Mouse (Mus musculus): Measurements from ENCODE around the gene Col24a1. TPM values are rescaled to one million over a fixed set of nuclear protein-coding genes. Genes with fewer than 3 reads are reported as not detected.

The Col24a1 gene
- total and polyA plus RNA-seq, 2 experiments from 2014 or later: 0.57 to 0.75 TPM

GRCm38 (mm10) chr3:145293623-145294307, 1.5 kb downstream of the Col24a1 start:
- Histone ChIP-seq H3K36me3 (replicated peaks; ENCODE audit: control insufficient read depth, insufficient read depth, low read length) (no peaks in the 10 kb centered on the region), H3K4me2 (ENCODE audit: low read depth, low read length) (peak overlapping the region; percentile 78), H3K9me3 (replicated peaks; ENCODE audit: control insufficient read depth, low read length) (no peaks in the 10 kb centered on the region), H3K4me1 (ENCODE audit: control insufficient read depth, insufficient read depth) (peaks cover 14% of the 10 kb centered on the region; the same call in 1 of the 2 replicates), H3K27ac (ENCODE audit: low read depth) (no peak overlapping the region), H3K9ac (replicated peaks; ENCODE audit: low read depth, low read length) (peak overlapping the region; percentile 31), H3K4me3 (ENCODE audit: low read depth, low read length) (peak overlapping the region; percentile 45), H3K27me3 (ENCODE audit: control insufficient read depth, insufficient read depth, low read length) (peaks cover 21% of the 10 kb centered on the region; the same call in 1 of the 2 replicates)
- no peak for TF ChIP-seq CTCF (IDR thresholded peaks at IDR 0.05; ENCODE audit: low read depth)
- ATAC-seq (ENCODE audit: insufficient read depth, low read depth): no peak
- no peak for DNase-seq (ENCODE audit: low spot score)
- 35% methylated on average over 12 of the region's 12 CpGs for WGBS

- H3K9ac ChIP-seq (replicated peaks; ENCODE audit: low read depth, low read length): no peak overlapping the region
- H3K4me3 ChIP-seq (ENCODE audit: low read depth, low read length): no peak overlapping the region
- DNase-seq (ENCODE audit: low spot score) (no peak), ATAC-seq (ENCODE audit: insufficient read depth, low read depth) (no peak)
- no peaks in the 10 kb centered on the region for H3K36me3 ChIP-seq (replicated peaks; ENCODE audit: control insufficient read depth, insufficient read depth, low read length)
- TF ChIP-seq EP300 (IDR thresholded peaks at IDR 0.05; ENCODE audit: low read depth) (no peak), CTCF (IDR thresholded peaks at IDR 0.05; ENCODE audit: low read depth) (no peak)
- no peaks in the 10 kb centered on the region for H3K27me3 ChIP-seq (ENCODE audit: control insufficient read depth, insufficient read depth, low read length)
- H3K9me3 ChIP-seq (replicated peaks; ENCODE audit: control insufficient read depth, low read length): no peaks in the 10 kb centered on the region
- WGBS: 85% methylated on average over 5 of the region's 5 CpGs
- H3K27ac ChIP-seq (ENCODE audit: low read depth): no peak overlapping the region
- H3K4me2 ChIP-seq (ENCODE audit: low read depth, low read length): no peak overlapping the region
- H3K4me1 ChIP-seq (ENCODE audit: control insufficient read depth, insufficient read depth): no peaks in the 10 kb centered on the region
Measured at GRCm38 (mm10) chr3:145299980-145300591, 7.8 kb downstream of the Col24a1 start.

GRCm38 (mm10) chr3:145305311-145305710, 13.0 kb downstream of the Col24a1 start:
- Histone ChIP-seq H3K27ac (ENCODE audit: low read depth) (no peak overlapping the region), H3K9ac (replicated peaks; ENCODE audit: low read depth, low read length) (no peak overlapping the region), H3K4me3 (ENCODE audit: low read depth, low read length) (no peak overlapping the region), H3K9me3 (replicated peaks; ENCODE audit: control insufficient read depth, low read length) (no peaks in the 10 kb centered on the region), H3K36me3 (replicated peaks; ENCODE audit: control insufficient read depth, insufficient read depth, low read length) (no peaks in the 10 kb centered on the region), H3K4me2 (ENCODE audit: low read depth, low read length) (no peak overlapping the region), H3K27me3 (ENCODE audit: control insufficient read depth, insufficient read depth, low read length) (no peaks in the 10 kb centered on the region), H3K4me1 (ENCODE audit: control insufficient read depth, insufficient read depth) (no peaks in the 10 kb centered on the region)
- TF ChIP-seq EP300 (IDR thresholded peaks at IDR 0.05; ENCODE audit: low read depth): no peak
- no peak for TF ChIP-seq CTCF (IDR thresholded peaks at IDR 0.05; ENCODE audit: low read depth)
- WGBS: 80% methylated on average over 5 of the region's 5 CpGs
- ATAC-seq (ENCODE audit: insufficient read depth, low read depth): no peak
- DNase-seq (ENCODE audit: low spot score): no peak

- no peaks in the 10 kb centered on the region for H3K9me3 ChIP-seq (replicated peaks; ENCODE audit: control insufficient read depth, low read length)
- TF ChIP-seq CTCF (IDR thresholded peaks at IDR 0.05; ENCODE audit: low read depth): no peak
- TF ChIP-seq EP300 (IDR thresholded peaks at IDR 0.05; ENCODE audit: low read depth): no peak
- ATAC-seq (ENCODE audit: insufficient read depth, low read depth) (no peak), DNase-seq (ENCODE audit: low spot score) (no peak)
- no peaks in the 10 kb centered on the region for H3K4me1 ChIP-seq (ENCODE audit: control insufficient read depth, insufficient read depth)
- H3K27ac ChIP-seq (ENCODE audit: low read depth): no peak overlapping the region
- no peak overlapping the region for H3K9ac ChIP-seq (replicated peaks; ENCODE audit: low read depth, low read length)
- WGBS: 70% methylated on average over 3 of the region's 3 CpGs
- H3K4me3 ChIP-seq (ENCODE audit: low read depth, low read length): no peak overlapping the region
- H3K36me3 ChIP-seq (replicated peaks; ENCODE audit: control insufficient read depth, insufficient read depth, low read length): no peaks in the 10 kb centered on the region
- no peak overlapping the region for H3K4me2 ChIP-seq (ENCODE audit: low read depth, low read length)
- no peaks in the 10 kb centered on the region for H3K27me3 ChIP-seq (ENCODE audit: control insufficient read depth, insufficient read depth, low read length)
Measured at GRCm38 (mm10) chr3:145307209-145307608, 14.9 kb downstream of the Col24a1 start.

GRCm38 (mm10) chr3:145320587-145321274, 28.5 kb downstream of the Col24a1 start:
- Histone ChIP-seq H3K4me3 (ENCODE audit: low read depth, low read length) (no peak overlapping the region), H3K36me3 (replicated peaks; ENCODE audit: control insufficient read depth, insufficient read depth, low read length) (no peaks in the 10 kb centered on the region), H3K4me2 (ENCODE audit: low read depth, low read length) (no peak overlapping the region), H3K9me3 (replicated peaks; ENCODE audit: control insufficient read depth, low read length) (no peaks in the 10 kb centered on the region), H3K27me3 (ENCODE audit: control insufficient read depth, insufficient read depth, low read length) (no peaks in the 10 kb centered on the region), H3K9ac (replicated peaks; ENCODE audit: low read depth, low read length) (no peak overlapping the region), H3K27ac (ENCODE audit: low read depth) (no peak overlapping the region), H3K4me1 (ENCODE audit: control insufficient read depth, insufficient read depth) (no peaks in the 10 kb centered on the region)
- no peak for ATAC-seq (ENCODE audit: insufficient read depth, low read depth)
- WGBS: 65% methylated on average over 14 of the region's 14 CpGs
- TF ChIP-seq EP300 (IDR thresholded peaks at IDR 0.05; ENCODE audit: low read depth): no peak
- TF ChIP-seq CTCF (IDR thresholded peaks at IDR 0.05; ENCODE audit: low read depth): no peak
- DNase-seq (ENCODE audit: low spot score): no peak
